Mouse (Mus musculus): ENCODE results near the gene Ntm. TPM values are rescaled to one million over a fixed set of nuclear protein-coding genes. Genes with fewer than 3 reads are reported as not detected.

The Ntm gene
- total and polyA plus RNA-seq, 3 experiments = not detected

DNA sequence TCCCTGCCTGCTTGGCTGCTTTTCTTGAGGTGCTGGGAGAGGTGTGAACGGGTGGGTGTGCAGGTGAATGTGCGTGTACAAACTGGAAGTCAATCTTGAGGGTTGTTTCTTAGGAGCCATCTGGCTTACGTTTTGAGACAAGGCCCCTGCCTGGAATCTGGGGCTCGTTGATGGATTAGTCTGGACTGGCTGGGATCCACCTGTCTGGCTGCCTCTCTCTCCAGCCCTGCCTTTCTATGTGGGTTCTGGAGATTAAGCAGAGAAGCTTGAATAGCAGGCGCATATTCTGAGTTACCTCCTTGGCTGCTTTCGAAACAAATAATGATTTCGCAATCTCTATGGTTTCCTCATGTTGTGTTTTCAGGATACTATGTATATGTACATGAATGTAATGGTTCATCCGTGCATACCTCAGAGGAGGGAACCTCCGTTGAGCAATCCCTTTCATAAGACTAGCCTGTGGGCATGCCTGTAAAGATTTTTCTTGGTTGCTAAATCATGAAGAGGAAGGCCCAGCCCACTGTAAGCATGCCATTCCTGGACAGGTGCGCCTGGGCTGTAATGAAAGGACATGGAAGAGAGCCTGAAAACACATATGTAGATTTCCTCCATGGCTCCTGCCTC lies 499.9 kb downstream of the Ntm start:
- no peaks in the 10 kb centered on the region for H3K79me2 ChIP-seq (ENCODE audit: control insufficient read depth, insufficient read depth, low read length, poor library complexity)
- no peak for DNase-seq (ENCODE audit: low read depth, low spot score)
- H3K4me3 ChIP-seq (ENCODE audit: control insufficient read depth in 1 of 2, insufficient read depth in 1 of 2, low read depth in 2 of 2, low read length in 2 of 2) = no peak overlapping the region
- no peaks in the 10 kb centered on the region for H3K4me1 ChIP-seq (ENCODE audit: control insufficient read depth in 1 of 2, insufficient read depth in 2 of 2, low read length in 2 of 2)
- H3K36me3 ChIP-seq (ENCODE audit: control insufficient read depth in 1 of 2, insufficient read depth in 2 of 2, low read length in 2 of 2) = no peaks in the 10 kb centered on the region
- H3K27me3 ChIP-seq (ENCODE audit: control insufficient read depth in 1 of 2, insufficient read depth in 2 of 2, low read length in 2 of 2) = no peaks in the 10 kb centered on the region
- no peaks in the 10 kb centered on the region for H3K9me3 ChIP-seq (replicated peaks; ENCODE audit: insufficient read depth, low read length)
- H3K9ac ChIP-seq (ENCODE audit: control insufficient read depth, low read depth, low read length, poor library complexity, severe bottlenecking) = no peak overlapping the region
- no peak overlapping the region for H3K27ac ChIP-seq (ENCODE audit: control insufficient read depth, low read depth, low read length)
- no peak for TF ChIP-seq SMC3 (IDR thresholded peaks at IDR 0.05; ENCODE audit: low read depth, low read length)
- no peak for TF ChIP-seq KAT2A (conservative IDR thresholded peaks at IDR 0.05; ENCODE audit: low read depth, low read length)

DNA sequence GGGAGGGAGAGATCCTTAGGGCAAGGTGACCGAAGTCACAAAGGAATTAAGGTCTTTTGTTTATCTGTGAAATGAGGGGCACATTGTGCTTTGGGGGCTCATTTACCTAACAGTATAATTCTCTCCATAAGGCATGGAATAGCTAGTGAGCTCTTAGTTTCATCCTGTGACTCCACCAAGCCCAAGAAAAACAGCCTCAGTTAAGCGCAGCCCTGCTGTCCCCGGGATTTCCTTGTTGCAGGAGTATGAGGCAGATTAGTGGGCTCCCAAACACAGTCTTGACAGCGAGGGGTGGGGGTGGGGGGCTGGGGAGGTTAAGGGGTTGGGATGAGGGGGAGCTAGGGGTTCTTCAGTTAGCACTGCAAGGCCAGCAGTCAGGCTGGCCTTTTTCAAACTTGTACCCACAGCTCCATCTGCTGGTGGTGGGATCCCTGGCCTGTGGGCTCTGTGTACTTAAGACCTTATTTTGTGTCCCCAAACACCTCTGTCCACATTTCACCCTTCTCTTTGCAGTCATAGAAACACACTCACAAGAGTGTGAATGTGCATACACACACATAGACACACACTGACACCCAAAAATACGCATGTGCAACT lies 504.9 kb downstream of the Ntm start:
- Histone ChIP-seq H3K9me3 (replicated peaks; ENCODE audit: insufficient read depth, low read length) (no peaks in the 10 kb centered on the region), H3K36me3 (ENCODE audit: control insufficient read depth in 1 of 2, insufficient read depth in 2 of 2, low read length in 2 of 2) (no peaks in the 10 kb centered on the region), H3K4me3 (ENCODE audit: control insufficient read depth in 1 of 2, insufficient read depth in 1 of 2, low read depth in 2 of 2, low read length in 2 of 2) (no peak overlapping the region), H3K4me1 (ENCODE audit: control insufficient read depth in 1 of 2, insufficient read depth in 2 of 2, low read length in 2 of 2) (no peaks in the 10 kb centered on the region), H3K27me3 (ENCODE audit: control insufficient read depth in 1 of 2, insufficient read depth in 2 of 2, low read length in 2 of 2) (no peaks in the 10 kb centered on the region), H3K27ac (ENCODE audit: control insufficient read depth, low read depth, low read length) (no peak overlapping the region), H3K9ac (ENCODE audit: control insufficient read depth, low read depth, low read length, poor library complexity, severe bottlenecking) (no peak overlapping the region), H3K79me2 (ENCODE audit: control insufficient read depth, insufficient read depth, low read length, poor library complexity) (no peaks in the 10 kb centered on the region)
- TF ChIP-seq MXI1 (IDR thresholded peaks at IDR 0.05; ENCODE audit: low read depth, low read length) (no peak), ELF1 (IDR thresholded peaks at IDR 0.05; ENCODE audit: low read depth, low read length) (no peak), CTCF (IDR thresholded peaks at IDR 0.05 in 2 of 3, conservative IDR thresholded peaks at IDR 0.05 in 1 of 3; ENCODE audit: control insufficient read depth in 1 of 3, insufficient read depth in 1 of 3, low read depth in 2 of 3, low read length in 3 of 3, poor library complexity in 1 of 3, severe bottlenecking in 1 of 3) (peak in 1 of 3 experiments; percentile 10; a peak in 1 of 6 replicates), MAFK (IDR thresholded peaks at IDR 0.05; ENCODE audit: borderline replicate concordance, low read depth, low read length) (no peak), NRF1 (IDR thresholded peaks at IDR 0.05; ENCODE audit: insufficient read depth, low read depth, low read length, poor library complexity, severe bottlenecking) (no peak), ZMIZ1 (IDR thresholded peaks at IDR 0.05; ENCODE audit: low read depth, low read length) (no peak), POLR2AphosphoS2 (IDR thresholded peaks at IDR 0.05; ENCODE audit: low read length) (no peak)
- no peak for DNase-seq (ENCODE audit: low read depth, low spot score)

DNA sequence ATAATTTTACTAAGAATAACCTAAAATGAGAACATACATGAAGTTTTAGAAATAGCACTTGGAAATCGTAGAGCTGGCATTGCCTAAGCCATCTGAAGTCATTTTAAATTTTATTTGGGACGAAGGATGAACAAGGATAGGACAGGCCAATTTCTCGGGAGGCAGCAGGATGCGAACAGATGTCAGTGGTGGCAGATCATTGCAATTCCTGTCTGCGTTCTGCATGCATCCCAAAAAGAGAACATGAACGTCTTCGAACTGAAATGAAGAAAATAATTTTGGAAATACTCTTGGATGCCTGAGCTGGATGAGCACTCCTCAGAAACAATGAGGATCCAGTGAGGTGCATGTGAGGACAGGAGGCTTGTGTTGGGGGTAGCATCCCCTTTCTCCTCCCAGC lies 506.9 kb downstream of the Ntm start:
- Histone ChIP-seq H3K27ac (ENCODE audit: control insufficient read depth, low read depth, low read length) (no peak overlapping the region), H3K27me3 (ENCODE audit: control insufficient read depth in 1 of 2, insufficient read depth in 2 of 2, low read length in 2 of 2) (no peaks in the 10 kb centered on the region), H3K36me3 (ENCODE audit: control insufficient read depth in 1 of 2, insufficient read depth in 2 of 2, low read length in 2 of 2) (no peaks in the 10 kb centered on the region), H3K9ac (ENCODE audit: control insufficient read depth, low read depth, low read length, poor library complexity, severe bottlenecking) (no peak overlapping the region), H3K79me2 (ENCODE audit: control insufficient read depth, insufficient read depth, low read length, poor library complexity) (no peaks in the 10 kb centered on the region), H3K4me3 (ENCODE audit: control insufficient read depth in 1 of 2, insufficient read depth in 1 of 2, low read depth in 2 of 2, low read length in 2 of 2) (no peak overlapping the region), H3K4me1 (ENCODE audit: control insufficient read depth in 1 of 2, insufficient read depth in 2 of 2, low read length in 2 of 2) (no peaks in the 10 kb centered on the region), H3K9me3 (replicated peaks; ENCODE audit: insufficient read depth, low read length) (no peaks in the 10 kb centered on the region)
- no peak for TF ChIP-seq CTCF (IDR thresholded peaks at IDR 0.05 in 2 of 3, conservative IDR thresholded peaks at IDR 0.05 in 1 of 3; ENCODE audit: control insufficient read depth in 1 of 3, insufficient read depth in 1 of 3, low read depth in 2 of 3, low read length in 3 of 3, poor library complexity in 1 of 3, severe bottlenecking in 1 of 3)
- no peak for DNase-seq (ENCODE audit: low read depth, low spot score)

Measured in MEL (cell line).